Mouse (Mus musculus) gastrocnemius, postnatal 10 days (tissue): ENCODE measurements around the gene Lrba. TPM values are rescaled to one million over a fixed set of nuclear protein-coding genes. Genes with fewer than 3 reads are reported as not detected.

Experiments used
- DNase-seq: peaks from one replicate; pipeline ENCODE4 v3.0.0; 2021; ENCODE audit warnings: mixed read lengths
- long read RNA-seq, 2 experiments: library from polyadenylated mRNA; stranded (forward); transcript quantifications; one replicate each; pipeline ENCODE4 v2.0.0; 2021
- total RNA-seq, 2 experiments: library from RNA; stranded (reverse); gene quantifications; 2 replicates each; pipeline ENCODE4 v1.2.3; 2021

Lrba gene
- total RNA-seq, result 10 to 100 TPM; 22.7 to 24.1 TPM
- long read RNA-seq, experiment 1, partial matches to known transcripts, result 8 of 22 reads
- long read RNA-seq, experiment 1, other reads (novel, unspliced or antisense), result 14 of 22 reads
- long read RNA-seq, experiment 2, partial matches to known transcripts, result 3 of 23 reads
- long read RNA-seq, experiment 2, other reads (novel, unspliced or antisense), result 20 of 23 reads

DNA sequence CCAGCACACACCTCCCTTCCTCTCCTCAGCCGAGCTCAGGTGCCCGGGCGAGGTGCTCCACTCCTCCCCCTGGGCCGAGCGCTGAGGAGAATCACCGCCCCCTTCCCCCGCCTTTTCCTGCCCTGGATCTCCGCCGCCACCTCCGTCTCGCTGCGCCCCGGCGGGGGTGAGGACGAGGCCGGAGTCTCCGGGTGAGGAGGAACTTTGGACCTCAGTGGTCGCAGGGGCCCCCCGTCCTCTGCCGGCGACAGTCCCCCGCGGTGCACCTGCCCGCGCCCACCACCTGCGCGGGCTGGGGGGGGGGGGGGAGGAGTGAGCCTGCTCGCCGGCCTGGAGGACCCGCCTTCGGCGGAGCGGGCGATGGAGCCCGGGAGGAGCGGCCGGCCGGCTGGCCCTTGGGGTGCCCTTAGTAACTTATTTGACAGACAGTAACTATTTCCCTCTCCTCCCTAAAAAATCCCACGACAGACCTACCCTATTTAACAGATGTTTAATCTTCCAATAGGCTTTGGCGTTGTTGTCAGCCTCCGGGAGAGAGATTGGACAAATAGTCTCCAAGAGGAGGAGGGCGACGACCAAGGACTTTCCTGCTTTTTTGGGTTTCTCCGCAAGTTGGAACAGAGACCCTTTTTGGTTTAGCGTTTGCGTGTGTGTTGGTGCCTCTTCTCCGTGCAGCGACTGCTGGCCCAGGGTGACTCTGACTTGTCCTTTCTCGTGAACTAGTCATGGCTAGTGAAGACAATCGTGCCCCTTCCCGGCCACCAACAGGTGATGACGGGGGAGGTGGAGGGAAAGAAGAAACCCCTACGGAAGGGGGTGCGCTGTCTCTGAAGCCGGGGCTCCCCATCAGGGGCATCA lies at the start of gene Lrba:
Gene Lrba, plus strand, starts transcription at position 117 of the 858 bp plus-strand sequence.
- peak; percentile 58 for DNase-seq

DNA sequence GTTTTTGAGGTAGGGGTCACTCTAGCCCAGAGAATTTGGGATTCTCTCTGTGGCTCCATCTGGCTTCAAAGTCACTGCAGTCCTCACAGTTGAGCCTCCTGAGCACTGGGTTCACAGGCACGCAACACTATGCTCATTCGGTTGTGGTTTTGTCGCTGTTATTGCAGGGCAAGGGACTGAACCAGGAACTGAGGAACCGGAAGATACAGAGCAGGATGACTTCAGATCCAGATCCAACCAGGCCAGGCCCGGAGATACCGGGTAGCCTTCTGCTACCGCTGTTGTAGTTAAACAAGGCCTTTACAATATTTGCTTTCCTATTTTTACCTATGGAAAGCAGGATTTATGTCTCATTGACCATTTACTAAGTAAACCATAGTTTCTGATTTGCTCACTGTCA lies 44.8 kb upstream of the Lrba start:
- no peak for DNase-seq

DNA sequence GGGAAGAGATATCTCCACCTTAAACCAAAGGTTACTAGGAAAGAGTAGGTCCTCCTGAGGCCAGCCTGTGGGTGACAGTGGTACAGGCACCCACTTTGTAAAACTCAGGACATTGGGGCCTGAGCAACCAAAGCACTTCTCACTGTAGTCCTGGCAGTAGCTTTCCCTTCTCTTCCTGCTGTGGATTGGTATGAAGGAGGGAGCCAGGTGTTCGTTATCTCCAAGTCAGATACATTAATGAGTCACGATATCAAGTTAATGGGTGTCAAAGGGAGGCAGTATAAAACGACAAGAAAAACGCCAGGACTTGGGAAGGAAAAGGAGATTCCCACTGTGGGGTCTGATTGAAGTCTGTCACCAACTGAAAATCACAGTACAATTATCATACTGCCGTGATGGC lies 43.4 kb upstream of the Lrba start:
- DNase-seq, result no peak

DNA sequence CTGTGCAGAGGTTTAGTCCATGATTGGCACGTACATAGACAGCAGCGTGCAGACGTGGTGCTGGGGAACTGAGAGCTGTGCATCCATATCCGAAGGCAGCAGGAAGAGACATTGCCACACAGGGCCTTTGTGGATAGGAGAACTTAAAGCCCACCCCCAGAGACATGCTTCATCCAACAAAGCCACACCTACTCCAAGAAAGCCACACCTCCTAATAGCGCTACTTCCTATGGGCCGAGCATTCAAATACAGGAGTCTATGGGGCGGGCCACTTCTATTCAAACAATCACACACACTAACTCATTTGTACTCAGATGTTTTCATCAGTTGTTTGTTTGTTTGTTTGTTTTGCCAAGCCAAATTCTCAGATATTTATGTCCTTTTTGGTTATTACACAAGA lies 39.9 kb upstream of the Lrba start:
- no peak for DNase-seq

DNA sequence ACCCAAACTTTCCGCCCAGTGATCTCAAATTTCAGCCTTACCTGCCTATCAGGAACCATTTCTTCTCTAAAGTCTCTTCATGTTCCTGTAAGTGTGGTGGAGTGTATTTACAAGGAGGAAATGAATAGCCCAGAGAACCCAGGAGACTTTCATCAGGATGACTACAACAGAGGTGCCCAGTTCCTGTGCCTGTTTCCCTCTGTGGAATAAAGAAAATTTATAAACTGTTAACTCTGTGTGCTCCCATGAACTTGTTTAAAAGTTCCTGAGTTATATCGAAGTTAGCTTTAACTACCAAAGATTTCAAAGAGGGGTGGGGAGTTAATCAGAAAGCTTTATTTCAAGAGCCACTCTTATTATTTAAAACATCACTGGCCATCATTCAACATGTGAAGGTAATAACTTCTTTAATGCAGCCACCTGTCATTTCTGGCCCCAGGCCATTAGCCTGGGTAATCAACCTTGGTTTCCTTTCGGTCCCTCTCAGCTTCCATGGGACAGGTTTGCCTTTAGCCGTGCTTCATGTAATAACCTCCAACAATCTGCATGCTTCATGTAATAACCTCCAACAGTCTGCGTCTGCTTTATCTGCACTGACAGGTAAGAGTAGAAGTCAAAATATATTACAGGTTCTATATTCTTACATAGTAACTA lies 36.6 kb upstream of the Lrba start:
- no peak for DNase-seq

DNA sequence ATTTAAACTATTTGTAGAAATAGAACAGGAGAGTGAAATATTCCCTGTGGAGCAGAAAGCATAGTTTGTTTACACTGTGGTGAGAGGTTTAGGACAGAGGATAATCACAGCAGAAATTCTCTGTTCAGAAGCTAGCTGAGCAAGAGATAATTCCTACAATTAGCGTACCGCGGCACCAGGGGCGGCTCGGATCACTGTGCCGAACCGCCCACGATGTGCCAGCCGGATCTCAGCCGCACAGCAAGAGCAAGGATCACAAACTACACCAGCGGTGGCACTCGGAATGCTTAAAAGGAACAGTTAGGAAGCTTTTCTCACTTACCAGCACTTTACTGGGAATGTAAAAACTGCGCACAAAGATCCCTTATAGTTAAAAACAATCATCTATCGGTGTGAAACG lies 28.5 kb upstream of the Lrba start:
- DNase-seq, result no peak

DNA sequence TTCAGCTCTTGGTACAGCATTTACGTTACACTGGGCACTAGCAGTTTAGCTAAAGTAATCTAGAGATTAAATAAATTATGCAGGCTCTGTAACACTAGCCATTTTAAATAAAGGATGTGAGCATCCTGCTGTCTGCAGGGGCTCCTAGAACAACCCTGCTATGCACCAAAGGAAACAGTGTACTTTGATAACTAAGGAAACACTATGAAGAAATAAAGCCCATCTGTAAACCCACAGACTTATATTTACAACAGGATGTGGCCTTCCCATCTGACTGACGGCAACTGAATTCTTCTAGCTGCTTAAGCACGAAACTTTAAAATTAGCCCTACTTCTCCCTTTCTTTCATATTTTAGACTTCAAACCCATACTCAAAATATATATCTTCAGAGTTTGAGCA lies 28.0 kb upstream of the Lrba start:
- no peak for DNase-seq

DNA sequence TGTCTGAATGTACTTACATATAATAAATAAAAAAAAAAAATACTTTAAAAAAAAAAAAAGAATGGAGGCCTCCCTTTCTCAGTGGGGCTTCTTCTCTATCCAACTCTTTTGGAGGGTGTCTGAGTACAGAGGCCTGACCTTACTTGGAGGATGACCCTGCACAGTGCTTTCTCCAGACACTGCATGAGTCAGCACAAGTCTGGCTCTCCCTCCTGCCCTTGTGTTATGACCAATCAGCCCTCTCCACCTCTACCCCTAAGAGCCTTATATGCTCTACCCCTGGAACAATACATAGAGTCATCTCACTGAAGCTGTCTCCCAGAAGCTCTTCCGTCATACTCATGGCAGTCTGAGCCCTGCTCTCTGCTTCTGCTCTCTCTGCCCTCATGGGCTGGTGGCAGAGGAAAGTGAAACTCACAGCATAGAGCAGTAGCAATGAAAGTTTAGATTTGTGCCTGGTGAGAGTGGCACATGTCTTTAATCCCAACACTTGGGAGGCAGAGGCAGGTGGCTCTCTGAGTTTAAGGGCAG lies 22.8 kb upstream of the Lrba start:
- no peak for DNase-seq

DNA sequence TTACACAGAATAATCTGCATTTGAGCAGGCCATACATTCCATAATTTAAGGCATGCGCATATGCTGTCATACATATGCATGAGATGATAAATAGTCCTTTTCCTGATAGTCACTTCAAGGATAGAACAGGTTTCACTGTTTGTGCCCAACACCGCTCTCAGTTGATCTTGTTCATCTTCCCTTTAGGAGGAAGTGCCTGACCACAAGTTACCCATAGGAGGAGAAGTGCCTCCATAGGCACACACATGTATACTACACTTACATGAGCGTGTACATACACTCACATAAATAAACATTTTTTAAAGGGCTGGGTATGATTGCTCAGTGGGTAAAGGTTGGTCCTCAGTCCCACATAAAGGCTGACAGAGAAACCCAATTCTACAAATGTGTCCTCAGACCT lies 22.0 kb upstream of the Lrba start:
- DNase-seq, result no peak

DNA sequence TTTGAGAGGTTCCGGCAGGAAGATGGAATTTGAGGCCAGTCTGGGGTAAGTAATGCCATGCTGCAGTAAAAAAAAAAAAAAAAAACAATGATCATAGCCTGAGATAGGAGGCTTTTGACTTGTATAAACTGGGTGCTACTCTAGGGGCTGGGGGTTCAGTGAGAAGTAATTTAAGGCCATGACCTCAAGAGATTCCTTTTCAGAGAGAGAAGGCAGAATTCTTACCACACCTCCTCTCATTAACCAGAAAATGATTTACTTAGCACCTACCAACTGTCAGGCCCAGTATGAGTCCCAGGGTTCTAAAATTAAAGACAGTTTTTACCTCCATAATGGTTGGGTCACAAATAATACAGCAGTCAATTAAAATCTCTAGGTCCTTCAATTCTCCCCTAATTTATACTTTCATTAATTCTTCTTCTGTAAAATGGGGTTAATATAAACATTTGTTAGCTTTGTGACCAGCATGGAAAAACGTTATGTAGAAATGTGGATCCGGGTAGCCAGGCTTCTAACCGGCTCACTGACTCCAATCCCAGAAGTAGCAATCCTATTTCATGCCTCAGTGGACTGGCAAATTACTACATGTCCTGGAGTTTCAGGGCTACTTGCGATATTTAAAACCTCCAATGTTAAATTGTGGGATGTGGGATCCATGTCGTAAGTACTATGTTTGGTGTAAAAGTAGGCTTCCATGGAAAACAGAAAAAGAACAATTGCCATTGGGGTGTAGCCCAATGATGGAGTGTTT lies 19.7 kb upstream of the Lrba start:
- DNase-seq, result no peak

DNA sequence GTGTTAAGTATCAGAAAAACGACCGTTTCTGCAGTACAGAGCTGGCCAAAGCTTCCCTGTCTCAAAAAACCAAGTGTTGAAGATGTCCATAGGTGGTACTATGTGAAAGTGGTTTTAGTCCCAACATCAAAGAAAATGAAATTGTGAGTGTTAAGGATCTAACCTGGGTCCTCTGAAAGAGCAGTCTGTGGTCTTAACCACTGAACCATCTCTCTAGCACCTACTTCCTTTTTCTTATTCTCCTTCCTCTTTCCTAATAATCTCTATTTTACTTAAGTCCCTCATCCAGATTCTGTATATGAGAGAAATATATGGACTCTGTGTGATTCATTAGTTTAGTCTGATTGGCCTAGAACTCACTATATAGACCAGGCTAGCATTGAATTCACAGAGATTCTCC lies 17.9 kb upstream of the Lrba start:
- no peak for DNase-seq

DNA sequence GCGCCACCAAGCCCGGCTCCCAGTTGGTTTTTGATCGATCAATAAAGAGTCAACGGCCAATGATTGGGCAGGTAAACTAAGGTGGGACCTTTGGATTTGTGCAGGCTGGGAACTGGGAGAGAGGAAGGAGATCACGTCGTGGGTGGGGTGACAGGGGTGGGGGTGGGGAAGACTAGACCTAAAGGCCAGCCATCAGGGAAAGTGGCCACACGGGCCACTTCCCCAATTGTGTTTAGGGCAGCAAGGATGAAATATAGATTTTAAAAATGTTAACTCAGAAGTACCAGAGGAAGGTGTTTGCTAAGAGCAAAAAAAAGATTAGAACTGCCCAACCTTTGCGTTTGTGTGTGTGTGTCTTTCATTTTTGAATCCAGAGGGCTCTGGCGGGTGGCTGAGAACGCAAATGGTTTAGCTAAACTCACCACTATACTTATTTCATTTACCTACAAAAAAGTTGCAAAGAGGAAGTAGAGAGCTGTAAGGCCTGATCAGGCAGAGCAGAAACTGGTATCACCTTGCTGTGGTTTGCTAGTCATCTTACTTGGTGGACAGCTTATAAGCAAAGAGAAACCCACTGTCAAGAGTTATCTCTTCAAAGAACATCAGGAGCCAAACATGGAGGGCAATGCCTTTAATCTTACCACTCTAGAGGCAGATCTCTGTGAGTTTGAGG lies 14.1 kb upstream of the Lrba start:
- DNase-seq, result no peak

DNA sequence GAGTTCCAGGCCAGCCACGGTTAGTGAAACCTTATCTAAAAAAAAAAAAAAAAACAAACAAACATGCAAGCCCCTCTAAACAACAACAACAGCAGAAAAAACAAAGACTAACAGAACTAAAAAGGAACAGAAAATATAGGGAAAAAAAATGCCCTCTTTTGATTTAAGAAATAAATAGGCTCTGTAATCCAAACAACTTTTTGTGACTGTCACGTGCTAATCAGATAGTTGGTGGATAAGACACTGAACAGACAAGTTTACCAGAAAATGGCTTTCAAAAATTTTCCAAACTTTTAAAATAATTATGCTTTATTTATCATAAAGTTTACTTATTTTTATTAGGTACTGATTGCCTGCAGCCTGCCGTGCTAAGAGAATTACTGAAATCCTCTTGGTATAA lies 13.5 kb upstream of the Lrba start:
- DNase-seq, result no peak

DNA sequence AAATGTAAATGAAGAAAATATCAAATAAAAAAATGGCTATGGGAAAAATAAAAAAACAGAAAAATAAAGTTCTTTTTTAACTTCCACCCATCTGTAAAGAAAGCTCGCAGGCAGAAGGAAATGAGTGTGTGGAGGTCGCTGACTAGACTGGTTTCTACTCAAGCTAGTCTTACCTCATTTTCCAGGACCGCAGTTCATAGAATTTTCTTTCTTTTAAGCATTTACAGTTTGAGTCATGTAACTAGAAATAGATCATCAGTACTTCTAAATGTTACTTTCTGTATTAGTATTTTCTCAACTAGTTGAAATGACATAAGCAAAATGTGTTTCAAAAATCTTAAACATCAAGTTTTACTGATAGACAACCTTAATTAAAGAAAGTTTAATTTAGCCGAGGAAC lies 10.2 kb upstream of the Lrba start:
- no peak for DNase-seq

DNA sequence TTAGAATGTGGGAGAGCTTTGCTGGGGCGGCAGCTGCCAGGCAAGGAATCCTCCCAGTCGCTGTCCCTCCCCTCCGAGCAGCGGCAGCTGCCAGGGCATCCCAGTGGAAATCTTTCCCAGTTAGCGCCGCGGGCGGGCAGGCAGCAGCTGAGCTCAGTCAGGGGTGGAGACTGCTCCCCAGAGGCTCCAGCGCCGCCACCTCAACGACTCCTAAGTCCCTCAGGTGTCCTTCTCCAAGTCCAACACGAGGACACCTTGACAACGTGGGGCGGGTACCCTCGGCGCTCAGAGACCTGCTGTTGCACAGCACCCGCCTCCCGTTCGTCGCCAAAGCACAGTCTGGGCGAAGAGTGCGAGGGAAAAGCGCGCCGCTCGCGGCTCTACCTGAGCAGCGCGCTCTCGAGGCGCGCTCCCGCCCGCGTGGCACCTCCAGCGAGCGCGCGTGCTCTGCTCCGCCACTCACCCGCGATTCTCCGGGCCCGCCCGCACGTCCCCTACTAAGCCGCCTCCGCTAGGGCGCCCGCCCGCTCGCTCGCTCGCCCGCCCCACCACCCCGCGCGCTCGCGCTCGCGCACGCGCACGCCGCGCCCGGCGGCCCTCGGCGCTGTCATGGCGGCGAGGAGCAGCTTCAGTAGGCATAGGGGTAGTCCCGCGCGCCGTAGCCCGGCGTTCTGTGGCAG lies 706 bp upstream of the Lrba start:
- peak; percentile 85 for DNase-seq

DNA sequence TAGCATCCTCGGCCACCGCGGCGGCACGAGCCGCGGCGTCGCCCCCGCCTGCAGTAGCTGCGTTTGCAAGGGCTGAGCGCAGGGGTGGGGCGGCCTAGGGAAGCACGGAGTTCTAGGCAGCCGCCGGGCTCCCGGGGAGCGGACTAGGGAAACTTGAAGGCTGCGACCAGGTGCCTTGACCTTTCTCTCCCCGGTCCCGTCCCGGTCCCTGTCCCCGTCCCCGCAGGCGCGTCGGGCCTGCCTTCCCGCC lies 241 bp upstream of the Lrba start:
- DNase-seq, result no peak

DNA sequence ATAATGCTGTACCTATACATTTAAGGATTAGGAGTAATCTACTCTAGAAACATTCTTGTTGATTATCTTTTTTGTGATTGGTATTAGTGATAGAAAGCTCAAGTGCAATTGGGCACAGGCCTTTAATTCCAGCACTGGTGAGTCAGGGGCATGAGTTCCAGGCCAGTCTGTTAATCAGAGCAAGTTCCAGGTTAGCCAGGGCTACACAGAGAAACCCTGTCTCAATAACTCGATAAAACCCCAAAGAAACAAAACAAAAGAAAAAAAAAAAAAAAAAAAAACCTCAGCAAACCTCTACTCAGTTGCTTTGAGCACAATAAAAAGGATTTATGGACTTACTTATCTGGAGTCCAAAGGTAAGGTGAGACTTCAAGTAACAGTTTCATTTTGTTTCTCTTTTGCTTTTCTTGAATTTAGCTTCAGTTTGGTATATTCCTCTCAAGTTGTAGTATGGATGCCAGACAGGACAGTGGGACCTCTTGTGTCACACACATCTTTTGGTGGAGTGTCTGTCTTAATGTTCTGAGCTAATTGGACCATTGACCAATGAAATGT lies 7.1 kb downstream of the Lrba start:
- no peak for DNase-seq

DNA sequence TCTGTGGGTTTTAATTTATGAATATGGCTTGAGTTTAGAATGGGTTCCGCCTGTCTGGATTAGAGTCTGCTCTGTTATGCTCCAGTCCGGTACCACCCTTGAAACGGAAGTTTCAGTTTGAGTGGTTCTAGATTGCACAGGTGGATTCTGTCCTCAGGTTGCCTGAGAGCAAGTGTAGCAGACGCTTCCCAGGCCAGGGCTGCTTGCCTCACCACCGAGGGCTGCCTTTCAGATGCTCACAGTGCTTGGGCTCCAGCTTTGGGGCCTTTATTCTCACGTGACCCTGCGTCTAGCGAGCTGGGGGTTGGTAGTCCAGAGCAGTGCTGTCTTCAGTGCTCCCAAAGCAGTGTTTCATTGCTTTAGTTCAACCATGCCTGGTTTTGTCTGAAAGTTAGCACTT lies 22.7 kb downstream of the Lrba start:
- no peak for DNase-seq

DNA sequence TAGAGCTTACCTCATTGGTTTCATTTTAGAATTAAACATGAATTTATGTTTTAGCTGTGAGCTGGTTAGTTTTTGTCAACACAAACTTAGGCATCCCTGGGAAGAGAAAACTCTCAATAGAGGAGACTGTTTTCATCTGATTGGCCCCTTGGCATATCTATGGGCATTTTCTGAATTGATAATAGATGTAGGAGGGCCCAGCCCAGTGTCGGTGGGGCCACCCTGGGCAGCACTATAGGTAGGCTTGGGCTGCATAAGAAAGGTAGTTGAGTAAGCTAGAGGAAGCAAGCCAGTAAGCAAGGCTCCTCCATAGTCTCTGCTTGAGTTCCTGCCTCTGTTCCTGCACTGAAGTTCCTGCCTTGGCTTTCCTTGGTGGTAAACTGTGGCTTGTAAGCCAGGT lies 26.7 kb downstream of the Lrba start:
- no peak for DNase-seq

DNA sequence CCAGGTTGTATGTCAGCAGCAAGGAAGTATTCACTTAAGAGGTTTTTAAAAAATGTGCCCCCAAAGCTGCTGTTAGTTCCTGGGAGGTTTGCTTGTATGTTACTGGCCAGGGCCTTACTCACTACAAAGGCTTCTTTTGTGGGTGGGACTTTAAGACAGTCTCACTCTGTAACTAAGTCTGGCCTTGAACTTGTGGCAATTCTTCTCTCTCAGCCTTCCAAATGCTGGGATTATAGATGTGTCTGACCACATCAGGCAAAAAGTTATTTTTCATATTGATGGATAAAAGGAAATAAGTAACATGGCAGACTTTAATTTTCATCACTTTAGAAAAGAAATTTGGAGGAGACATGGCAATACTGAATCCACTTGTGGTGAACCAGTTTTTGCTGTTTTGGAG lies 28.1 kb downstream of the Lrba start:
- DNase-seq, result no peak

DNA sequence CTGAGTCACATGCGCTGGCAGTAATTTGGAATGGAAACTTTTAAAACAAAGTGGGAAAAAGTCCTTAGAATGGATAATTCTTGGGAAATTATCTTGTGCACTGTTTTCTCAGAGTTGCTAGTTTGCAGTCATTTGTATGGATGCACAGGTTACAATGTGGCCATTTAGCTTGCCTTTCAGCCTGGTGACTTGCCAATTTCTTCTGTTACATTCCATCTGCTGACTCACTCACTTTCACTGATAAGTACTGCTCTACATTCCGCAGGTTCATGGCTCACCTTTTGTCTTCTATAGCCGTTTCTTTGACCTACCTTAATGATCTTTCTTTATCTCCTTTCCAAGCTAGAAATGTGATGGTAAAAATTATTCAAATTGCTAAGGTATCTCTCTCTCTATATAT lies 28.6 kb downstream of the Lrba start:
- DNase-seq, result no peak
